Mouse (Mus musculus) forebrain, embryonic 13.5 days (tissue): ENCODE data around the gene Map2k7. TPM values are rescaled to one million over a fixed set of nuclear protein-coding genes. Genes with fewer than 3 reads are reported as not detected.

Experiments
- ATAC-seq: fragments of 200-750 bp; cut with Nextera tagmentation; 2 replicates; pipeline ENCODE4 v1.8.0; 2017
- H3K27ac ChIP-seq: fragments of 300-500 bp; sonication (generic); 2 replicates; pipeline ENCODE4 v1.5.1; 2015; ENCODE audit warnings: inconsistent platforms, mild to moderate bottlenecking, moderate library complexity
- H3K27me3 ChIP-seq: fragments of 300-500 bp; sonication (generic); 2 replicates; pipeline ENCODE4 v1.6.1; 2015; ENCODE audit warnings: mild to moderate bottlenecking, inconsistent platforms
- H3K36me3 ChIP-seq: fragments of 300-500 bp; sonication (generic); 2 replicates; pipeline ENCODE4 v1.6.1; 2015; ENCODE audit warnings: mild to moderate bottlenecking, inconsistent platforms; ENCODE audit not compliant: poor library complexity, severe bottlenecking
- H3K4me1 ChIP-seq: fragments of 300-500 bp; sonication (generic); 2 replicates; pipeline ENCODE4 v1.6.1; 2015; ENCODE audit warnings: inconsistent platforms
- H3K4me2 ChIP-seq: fragments of 300-500 bp; sonication (generic); 2 replicates; pipeline ENCODE4 v1.6.1; 2015; ENCODE audit warnings: inconsistent platforms, mild to moderate bottlenecking, moderate library complexity
- H3K4me3 ChIP-seq: fragments of 300-500 bp; sonication (generic); 2 replicates; pipeline ENCODE4 v1.5.1; 2015; ENCODE audit warnings: mild to moderate bottlenecking, inconsistent platforms
- H3K9ac ChIP-seq: fragments of 300-500 bp; sonication (generic); 2 replicates; pipeline ENCODE4 v1.6.1; 2015; ENCODE audit warnings: mild to moderate bottlenecking, inconsistent platforms
- H3K9me3 ChIP-seq: fragments of 300-500 bp; sonication (generic); replicated peaks from 2 replicates; pipeline ENCODE4 v1.6.1; 2016; ENCODE audit warnings: inconsistent platforms
- WGBS: fragments of 180-500 bp; shearing (Covaris S2); methylation state at CpG from one replicate; pipeline ENCODE4 v1.1.7; 2015; 5-methylcytosine and 5-hydroxymethylcytosine counted together
- polyA plus RNA-seq: library from polyadenylated mRNA; unstranded; fragments of >200 nt; fragmentation: Nextera tagmentation; extraction: Ambion mirVana; gene quantifications from 2 replicates; pipeline ENCODE4 v1.2.1, GENCODE M21; 2015

Gene Map2k7
- polyA plus RNA-seq, 1 experiment from 2014 or later = 24.6 TPM

- Histone ChIP-seq H3K27me3 (peaks cover 29% of the 10 kb centered on the region), H3K36me3 (no peaks in the 10 kb centered on the region), H3K4me2 (no peak overlapping the region), H3K27ac (no peak overlapping the region), H3K4me3 (no peak overlapping the region), H3K9ac (no peak overlapping the region), H3K4me1 (peaks cover 6% of the 10 kb centered on the region; the same call in 1 of the 2 replicates), H3K9me3 (no peaks in the 10 kb centered on the region)
- ATAC-seq = no peak
- WGBS = 64% methylated on average over 5 of the region's 5 CpGs
These were observed 8.8 kb upstream of the Map2k7 start for GRCm38 (mm10) chr8:4229784-4230183.

GRCm38 (mm10) chr8:4230612-4231351, 7.8 kb upstream of the Map2k7 start:
- 66% methylated on average over 10 of the region's 10 CpGs for WGBS
- Histone ChIP-seq H3K27me3 (peaks cover 24% of the 10 kb centered on the region), H3K4me1 (peaks cover 6% of the 10 kb centered on the region; the same call in 1 of the 2 replicates), H3K4me2 (no peak overlapping the region), H3K9ac (no peak overlapping the region), H3K36me3 (no peaks in the 10 kb centered on the region), H3K4me3 (no peak overlapping the region), H3K27ac (no peak overlapping the region), H3K9me3 (no peaks in the 10 kb centered on the region)
- ATAC-seq = no peak

- Histone ChIP-seq H3K36me3 (peaks cover 21% of the 10 kb centered on the region), H3K4me1 (peaks cover 34% of the 10 kb centered on the region), H3K4me3 (peak overlapping the region; percentile 69), H3K27ac (peak overlapping the region; percentile 94), H3K9ac (peak overlapping the region; percentile 75), H3K9me3 (no peaks in the 10 kb centered on the region), H3K4me2 (peak overlapping the region; percentile 89), H3K27me3 (no peaks in the 10 kb centered on the region)
- 15% methylated on average over 15 of the region's 15 CpGs for WGBS
- no peak for ATAC-seq
These were observed 616 bp upstream of the Map2k7 start for GRCm38 (mm10) chr8:4237814-4238433.

- Histone ChIP-seq H3K27me3 (no peaks in the 10 kb centered on the region), H3K4me2 (peak overlapping the region; percentile 89), H3K36me3 (peaks cover 36% of the 10 kb centered on the region), H3K4me1 (peaks cover 34% of the 10 kb centered on the region), H3K4me3 (peak overlapping the region; percentile 69), H3K9ac (peak overlapping the region; percentile 75), H3K27ac (peak overlapping the region; percentile 83), H3K9me3 (no peaks in the 10 kb centered on the region)
- ATAC-seq = peak; percentile 28
- 14% methylated on average over 19 of the region's 19 CpGs for WGBS
These were observed 802 bp downstream of the Map2k7 start for GRCm38 (mm10) chr8:4239193-4239890.

GRCm38 (mm10) chr8:4245061-4245460, 6.5 kb downstream of the Map2k7 start:
- no peak for ATAC-seq
- peaks cover 4% of the 10 kb centered on the region; the same call in 1 of the 2 replicates for H3K27me3 ChIP-seq
- 97% methylated on average over 5 of the region's 5 CpGs for WGBS
- no peak overlapping the region for H3K4me3 ChIP-seq
- H3K27ac ChIP-seq = no peak overlapping the region
- H3K9ac ChIP-seq = no peak overlapping the region
- peaks cover 24% of the 10 kb centered on the region for H3K4me1 ChIP-seq
- peaks cover 90% of the 10 kb centered on the region for H3K36me3 ChIP-seq
- no peaks in the 10 kb centered on the region for H3K9me3 ChIP-seq
- H3K4me2 ChIP-seq = no peak overlapping the region

- no peaks in the 10 kb centered on the region for H3K9me3 ChIP-seq
- ATAC-seq = no peak
- peaks cover 87% of the 10 kb centered on the region for H3K36me3 ChIP-seq
- 93% methylated on average over 12 of the region's 13 CpGs for WGBS
- H3K9ac ChIP-seq = no peak overlapping the region
- H3K27ac ChIP-seq = no peak overlapping the region
- H3K4me3 ChIP-seq = no peak overlapping the region
- H3K4me2 ChIP-seq = no peak overlapping the region
- H3K27me3 ChIP-seq = peaks cover 4% of the 10 kb centered on the region; the same call in 1 of the 2 replicates
- H3K4me1 ChIP-seq = peaks cover 24% of the 10 kb centered on the region
These were observed 7.2 kb downstream of the Map2k7 start for GRCm38 (mm10) chr8:4245737-4246136.

GRCm38 (mm10) chr8:4247241-4247640, 8.7 kb downstream of the Map2k7 start:
- peaks cover 77% of the 10 kb centered on the region for H3K36me3 ChIP-seq
- 91% methylated on average over 8 of the region's 8 CpGs for WGBS

GRCm38 (mm10) chr8:4247951-4248540, 9.5 kb downstream of the Map2k7 start, which contains the start of gene Tgfbr3l:
Tgfbr3l (plus strand) TSS chr8:4248214.
- WGBS = 85% methylated on average over 15 of the region's 15 CpGs
- H3K36me3 ChIP-seq = peaks cover 69% of the 10 kb centered on the region
- peak within 1 kb of the TSS; percentile 51 for H3K9ac ChIP-seq

More at GRCm38 (mm10) chr8:4247241-4247640, 8.7 kb downstream of the Map2k7 start:
- Histone ChIP-seq H3K9ac (no peak overlapping the region), H3K9me3 (no peaks in the 10 kb centered on the region), H3K4me3 (no peak overlapping the region), H3K4me2 (no peak overlapping the region), H3K27ac (no peak overlapping the region), H3K4me1 (peaks cover 14% of the 10 kb centered on the region), H3K27me3 (peaks cover 4% of the 10 kb centered on the region; the same call in 1 of the 2 replicates)
- ATAC-seq = no peak

GRCm38 (mm10) chr8:4249213-4249612, 10.7 kb downstream of the Map2k7 start:
- Histone ChIP-seq H3K4me1 (peaks cover 26% of the 10 kb centered on the region), H3K27me3 (peaks cover 4% of the 10 kb centered on the region; the same call in 1 of the 2 replicates), H3K4me3 (no peak overlapping the region), H3K27ac (no peak overlapping the region), H3K9me3 (no peaks in the 10 kb centered on the region), H3K4me2 (no peak overlapping the region), H3K9ac (peak overlapping the region; percentile 51), H3K36me3 (peaks cover 57% of the 10 kb centered on the region)
- no peak for ATAC-seq
- WGBS = 19% methylated on average over 29 of the region's 29 CpGs

More at GRCm38 (mm10) chr8:4247951-4248540, 9.5 kb downstream of the Map2k7 start, which contains the start of gene Tgfbr3l:
- H3K4me3 ChIP-seq = no peak within 1 kb of the TSS
- peaks cover 4% of the 10 kb centered on the region; the same call in 1 of the 2 replicates for H3K27me3 ChIP-seq
- peaks cover 18% of the 10 kb centered on the region for H3K4me1 ChIP-seq
- ATAC-seq = no peak
- no peak within 1 kb of the TSS for H3K4me2 ChIP-seq
- no peaks in the 10 kb centered on the region for H3K9me3 ChIP-seq
- H3K27ac ChIP-seq = no peak within 1 kb of the TSS

- Histone ChIP-seq H3K4me2 (no peak overlapping the region), H3K4me3 (no peak overlapping the region), H3K9me3 (no peaks in the 10 kb centered on the region), H3K36me3 (peaks cover 56% of the 10 kb centered on the region), H3K4me1 (peaks cover 28% of the 10 kb centered on the region), H3K27me3 (peaks cover 4% of the 10 kb centered on the region; the same call in 1 of the 2 replicates), H3K9ac (no peak overlapping the region), H3K27ac (no peak overlapping the region)
- ATAC-seq = peak; percentile 34
- WGBS = 31% methylated on average over 26 of the region's 26 CpGs
These were observed 11.9 kb downstream of the Map2k7 start for GRCm38 (mm10) chr8:4250306-4250970.

- ATAC-seq = no peak
- Histone ChIP-seq H3K27me3 (peaks cover 4% of the 10 kb centered on the region; the same call in 1 of the 2 replicates), H3K4me1 (peaks cover 41% of the 10 kb centered on the region), H3K9ac (peak overlapping the region; percentile 89), H3K4me3 (peak overlapping the region; percentile 89), H3K36me3 (peaks cover 56% of the 10 kb centered on the region), H3K9me3 (no peaks in the 10 kb centered on the region), H3K27ac (peak overlapping the region; percentile 93; the same call in 1 of the 2 replicates), H3K4me2 (peak overlapping the region; percentile 69)
- WGBS = 46% methylated on average over 8 of the region's 8 CpGs
These were observed 13.7 kb downstream of the Map2k7 start for GRCm38 (mm10) chr8:4252116-4252760.
